Mouse (Mus musculus) limb, embryonic 15.5 days (tissue): ENCODE results near the gene Olfr1394. TPM values are rescaled to one million over a fixed set of nuclear protein-coding genes. Genes with fewer than 3 reads are reported as not detected.

Source experiments
- polyA plus RNA-seq: library from polyadenylated mRNA; unstranded; fragments of >200 nt; fragmentation: Nextera tagmentation; extraction: Ambion mirVana; gene quantifications from 2 replicates; pipeline ENCODE4 v1.2.1, GENCODE M21; 2015

Gene Olfr1394
- polyA plus RNA-seq, 1 experiment from 2014 or later, result not detected

Other genes starting within 250 kb of the Olfr1394 start
- gene Psme2b, start 208.2 kb upstream of the Olfr1394 start, polyA plus RNA-seq, result 3.1 and 3.7 TPM in 2 replicates
- gene Olfr56, start 175.5 kb upstream of the Olfr1394 start, polyA plus RNA-seq, result not detected in 2 replicates
- 0.64 and 0.66 TPM in 2 replicates for gene 9930111J21Rik1, start 175.0 kb upstream of the Olfr1394 start, polyA plus RNA-seq
- gene Gm12185, start 162.2 kb upstream of the Olfr1394 start, polyA plus RNA-seq, result not detected in 2 replicates
- 0.31 and 0.82 TPM in 2 replicates for gene Tgtp1, start 160.2 kb upstream of the Olfr1394 start, polyA plus RNA-seq
- gene 9930111J21Rik2, start 103.1 kb upstream of the Olfr1394 start, polyA plus RNA-seq, result 0.83 and 1.1 TPM in 2 replicates
- 0.13 TPM in 1 of 2 replicates, not detected in the other for gene Tgtp2, start 90.2 kb upstream of the Olfr1394 start, polyA plus RNA-seq
- gene Ifi47, start 77.8 kb upstream of the Olfr1394 start, polyA plus RNA-seq, result 1.4 and 1.7 TPM in 2 replicates
- gene Olfr1396, start 39.5 kb upstream of the Olfr1394 start, polyA plus RNA-seq, result not detected in 2 replicates
- gene Olfr1395, start 12.1 kb upstream of the Olfr1394 start, polyA plus RNA-seq, result not detected in 2 replicates
- 1.8 and 2.0 TPM in 2 replicates for gene Btnl9, start 32.8 kb downstream of the Olfr1394 start, polyA plus RNA-seq
- gene Zfp62, start 48.9 kb downstream of the Olfr1394 start, polyA plus RNA-seq, result 33.8 and 36.9 TPM in 2 replicates
- 74.6 and 81.3 TPM in 2 replicates for gene Mgat1, start 89.8 kb downstream of the Olfr1394 start, polyA plus RNA-seq
- gene Olfr1393, start 123.9 kb downstream of the Olfr1394 start, polyA plus RNA-seq, result not detected in 2 replicates
- gene Olfr1392, start 130.9 kb downstream of the Olfr1394 start, polyA plus RNA-seq, result 0.10 and 0.11 TPM in 2 replicates
- gene Olfr10, start 150.4 kb downstream of the Olfr1394 start, polyA plus RNA-seq, result not detected in 2 replicates
- not detected in 2 replicates for gene Olfr1391, start 168.4 kb downstream of the Olfr1394 start, polyA plus RNA-seq
- gene Olfr1390, start 180.8 kb downstream of the Olfr1394 start, polyA plus RNA-seq, result not detected in 2 replicates